Mouse (Mus musculus): ENCODE results near the gene Zfp90. TPM values are rescaled to one million over a fixed set of nuclear protein-coding genes. Genes with fewer than 3 reads are reported as not detected.

The Zfp90 gene
- polyA plus RNA-seq, 1 experiment: 27.0 TPM

DNA sequence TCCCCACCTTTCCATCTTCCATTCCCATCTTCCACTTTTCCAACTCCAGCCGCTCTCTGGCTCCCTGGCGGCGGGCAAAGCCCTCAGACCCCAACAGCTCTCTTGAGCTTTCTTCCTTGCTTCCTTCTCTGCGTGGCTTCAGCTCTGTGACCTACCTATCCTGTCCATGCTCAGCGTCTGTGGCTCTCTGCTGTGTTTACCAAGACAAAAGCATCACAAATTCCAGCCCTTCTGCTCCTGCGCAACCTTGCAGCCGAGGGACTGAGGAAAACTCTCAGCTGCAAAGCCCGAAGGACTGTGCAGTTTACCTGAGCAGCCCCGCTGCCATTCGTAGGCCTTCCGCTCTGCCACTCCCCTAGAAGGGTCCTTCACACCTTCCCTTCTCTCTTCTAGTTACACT, 38.9 kb downstream of the Zfp90 start:
- no peak overlapping the region for H3K27ac ChIP-seq (ENCODE audit: insufficient read depth, low read depth, low read length)

DNA sequence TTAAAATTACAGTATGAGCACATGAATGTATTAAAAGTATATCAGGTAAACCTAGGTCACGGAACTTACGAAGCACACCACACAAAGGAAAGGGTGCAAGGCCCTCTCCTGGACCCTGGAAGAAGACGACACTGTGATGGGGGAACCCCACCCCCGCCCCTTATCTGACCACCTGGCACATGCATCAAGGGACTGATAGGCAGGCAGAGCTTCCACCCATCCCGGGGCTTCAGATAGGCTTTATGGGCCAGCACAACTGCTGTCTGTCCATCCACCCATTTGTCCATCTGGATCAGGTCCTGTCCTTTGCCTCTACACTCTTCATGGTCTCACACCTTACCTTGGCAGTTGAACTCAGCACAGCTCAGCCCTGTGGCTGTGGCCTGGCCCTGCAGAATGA, 47.0 kb downstream of the Zfp90 start:
- Histone ChIP-seq H3K27ac (ENCODE audit: insufficient read depth, low read depth, low read length) (no peak overlapping the region), H3K4me3 (ENCODE audit: insufficient read depth, low read length) (no peak overlapping the region), H3K4me1 (ENCODE audit: control insufficient read depth, insufficient read depth, low read length) (no peaks in the 10 kb centered on the region)
- no peak for TF ChIP-seq CTCF (IDR thresholded peaks at IDR 0.05; ENCODE audit: low read depth, low read length)
- no peak for TF ChIP-seq POLR2A (IDR thresholded peaks at IDR 0.05; ENCODE audit: borderline replicate concordance, low read depth, low read length)

More for the DNA sequence above, 38.9 kb downstream of the Zfp90 start:
- H3K4me1 ChIP-seq (ENCODE audit: control insufficient read depth, insufficient read depth, low read length): no peaks in the 10 kb centered on the region
- no peak overlapping the region for H3K4me3 ChIP-seq (ENCODE audit: insufficient read depth, low read length)
- no peak for TF ChIP-seq POLR2A (IDR thresholded peaks at IDR 0.05; ENCODE audit: borderline replicate concordance, low read depth, low read length)
- TF ChIP-seq CTCF (IDR thresholded peaks at IDR 0.05; ENCODE audit: low read depth, low read length): no peak

DNA sequence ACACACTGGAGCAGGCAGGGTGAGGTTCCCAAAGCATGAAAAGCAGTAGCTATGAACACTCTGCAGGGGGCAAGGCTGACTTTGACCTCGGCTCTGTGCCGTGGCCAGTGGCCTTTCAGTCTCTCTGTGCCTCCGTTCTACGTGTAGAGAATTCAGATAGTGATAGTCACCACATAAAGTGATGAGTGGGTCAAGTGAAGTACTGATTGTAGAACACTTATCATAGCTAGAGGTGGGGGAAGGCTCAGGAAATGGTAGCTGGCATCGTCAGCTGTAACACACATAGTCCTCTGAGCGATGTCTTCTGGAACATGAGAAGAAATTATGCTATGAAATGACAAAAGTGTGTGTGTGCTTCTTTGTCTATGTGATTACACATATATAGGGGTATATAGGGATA, 48.7 kb downstream of the Zfp90 start:
- H3K27ac ChIP-seq (ENCODE audit: insufficient read depth, low read depth, low read length): no peak overlapping the region
- no peak overlapping the region for H3K4me3 ChIP-seq (ENCODE audit: insufficient read depth, low read length)
- H3K4me1 ChIP-seq (ENCODE audit: control insufficient read depth, insufficient read depth, low read length): no peaks in the 10 kb centered on the region
- TF ChIP-seq CTCF (IDR thresholded peaks at IDR 0.05; ENCODE audit: low read depth, low read length): no peak
- no peak for TF ChIP-seq POLR2A (IDR thresholded peaks at IDR 0.05; ENCODE audit: borderline replicate concordance, low read depth, low read length)

DNA sequence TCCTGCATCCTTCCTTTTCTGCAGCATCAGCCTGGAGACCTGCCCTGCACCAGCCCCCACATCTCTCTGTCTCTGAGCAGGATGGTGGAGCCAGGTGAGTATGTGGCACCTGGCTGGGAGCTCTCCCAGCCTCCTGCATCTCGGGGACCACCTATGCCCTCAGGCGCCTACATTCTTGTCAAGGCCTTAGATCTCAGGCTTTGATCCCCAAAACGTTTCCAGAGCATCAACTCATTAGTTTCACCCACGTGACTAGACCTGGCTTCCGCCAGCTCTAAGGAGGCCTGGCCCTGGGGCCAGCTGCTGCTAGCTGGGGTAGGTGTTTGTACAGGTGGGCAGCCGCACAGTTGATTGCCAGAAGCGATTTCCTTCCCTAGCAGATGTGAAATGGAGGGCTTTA, 54.4 kb downstream of the Zfp90 start:
- Histone ChIP-seq H3K4me1 (ENCODE audit: control insufficient read depth, insufficient read depth, low read length) (no peaks in the 10 kb centered on the region), H3K27ac (ENCODE audit: insufficient read depth, low read depth, low read length) (no peak overlapping the region), H3K4me3 (ENCODE audit: insufficient read depth, low read length) (no peak overlapping the region)
- no peak for TF ChIP-seq CTCF (IDR thresholded peaks at IDR 0.05; ENCODE audit: low read depth, low read length)
- TF ChIP-seq POLR2A (IDR thresholded peaks at IDR 0.05; ENCODE audit: borderline replicate concordance, low read depth, low read length): no peak

DNA sequence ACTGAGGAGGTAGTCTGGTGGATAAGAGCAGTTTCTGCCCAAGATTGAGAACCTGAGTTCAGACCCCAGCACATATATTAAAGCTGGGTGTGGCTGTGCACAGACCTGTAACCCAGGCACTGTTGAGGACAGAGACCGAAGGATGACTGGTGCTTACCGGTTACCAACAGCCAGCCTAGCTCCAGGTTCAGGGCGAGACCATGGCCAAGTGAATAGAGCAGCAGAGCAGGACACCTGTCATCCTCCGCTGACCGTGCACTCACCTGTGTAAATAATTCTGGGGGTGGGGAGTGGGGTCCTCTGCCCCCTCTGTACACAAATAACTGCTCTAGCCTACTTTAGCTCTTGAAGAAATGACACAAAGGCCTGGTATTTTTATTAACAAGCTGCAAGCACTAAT, 58.9 kb downstream of the Zfp90 start:
- H3K4me3 ChIP-seq (ENCODE audit: insufficient read depth, low read length): no peak overlapping the region
- TF ChIP-seq POLR2A (IDR thresholded peaks at IDR 0.05; ENCODE audit: borderline replicate concordance, low read depth, low read length) (no peak), CTCF (IDR thresholded peaks at IDR 0.05; ENCODE audit: low read depth, low read length) (no peak)
- H3K4me1 ChIP-seq (ENCODE audit: control insufficient read depth, insufficient read depth, low read length): no peaks in the 10 kb centered on the region
- no peak overlapping the region for H3K27ac ChIP-seq (ENCODE audit: insufficient read depth, low read depth, low read length)

Other genes starting within 250 kb of the Zfp90 start
- 8.3 and 9.4 TPM in 2 replicates for gene Slc7a6, start 246.5 kb upstream of the Zfp90 start, polyA plus RNA-seq (2012; ENCODE audit: insufficient read depth, insufficient read length, missing spikeins)
- gene Slc7a6os, start 204.4 kb upstream of the Zfp90 start, polyA plus RNA-seq (2012; ENCODE audit: insufficient read depth, insufficient read length, missing spikeins): 25.5 and 26.5 TPM in 2 replicates
- 3.9 and 8.8 TPM in 2 replicates for gene Prmt7, start 204.4 kb upstream of the Zfp90 start, polyA plus RNA-seq (2012; ENCODE audit: insufficient read depth, insufficient read length, missing spikeins)
- gene Smpd3, start 77.3 kb upstream of the Zfp90 start, polyA plus RNA-seq (2012; ENCODE audit: insufficient read depth, insufficient read length, missing spikeins): 0.77 and 1.0 TPM in 2 replicates
- not detected in 2 replicates for gene 6030452D12Rik, start 85.2 kb downstream of the Zfp90 start, polyA plus RNA-seq (2012; ENCODE audit: insufficient read depth, insufficient read length, missing spikeins)
- not detected in 2 replicates for gene Cdh3, start 95.6 kb downstream of the Zfp90 start, polyA plus RNA-seq (2012; ENCODE audit: insufficient read depth, insufficient read length, missing spikeins)
- 54.5 and 99.5 TPM in 2 replicates for gene Gm10073, start 158.1 kb downstream of the Zfp90 start, polyA plus RNA-seq (2012; ENCODE audit: insufficient read depth, insufficient read length, missing spikeins)
- gene Cdh1, start 188.0 kb downstream of the Zfp90 start, polyA plus RNA-seq (2012; ENCODE audit: insufficient read depth, insufficient read length, missing spikeins): 0.12 TPM in 1 of 2 replicates, not detected in the other